Mouse (Mus musculus): ENCODE results near the gene Rpl19. TPM values are rescaled to one million over a fixed set of nuclear protein-coding genes. Genes with fewer than 3 reads are reported as not detected.

The Rpl19 gene
- polyA plus RNA-seq, 1 experiment from 2014 or later: 1,161 TPM

GRCm38 (mm10) chr11:98046466-98046865 lies 20.0 kb downstream of the Rpl19 start:
- 0 out of 2 replicates have a peak, but pooled peaks cover under 1% of the 10 kb centered on the region for H3K4me1 ChIP-seq
- WGBS: 58% methylated on average over 1 of the region's 1 CpGs
- no peak for ATAC-seq (ENCODE audit: insufficient number of reproducible peaks, insufficient read depth, low FRiP score, low TSS enrichment, low read depth)

GRCm38 (mm10) chr11:98047745-98048144 lies 21.2 kb downstream of the Rpl19 start:
- Histone ChIP-seq H3K4me2 (no peak overlapping the region), H3K9me3 (no peaks in the 10 kb centered on the region), H3K27me3 (peaks cover 52% of the 10 kb centered on the region), H3K9ac (no peak overlapping the region), H3K4me1 (peaks cover 14% of the 10 kb centered on the region), H3K27ac (no peak overlapping the region), H3K4me3 (no peak overlapping the region), H3K36me3 (no peaks in the 10 kb centered on the region)
- WGBS: 70% methylated on average over 4 of the region's 4 CpGs
- no peak for ATAC-seq (ENCODE audit: insufficient number of reproducible peaks, insufficient read depth, low FRiP score, low TSS enrichment, low read depth)

More at GRCm38 (mm10) chr11:98046466-98046865, 20.0 kb downstream of the Rpl19 start:
- Histone ChIP-seq H3K27me3 (peaks cover 40% of the 10 kb centered on the region), H3K9me3 (no peaks in the 10 kb centered on the region), H3K4me2 (no peak overlapping the region), H3K36me3 (no peaks in the 10 kb centered on the region), H3K27ac (no peak overlapping the region), H3K9ac (no peak overlapping the region), H3K4me3 (no peak overlapping the region)

GRCm38 (mm10) chr11:98049672-98050519 lies 23.4 kb downstream of the Rpl19 start:
- Histone ChIP-seq H3K4me2 (no peak overlapping the region), H3K4me3 (no peak overlapping the region), H3K9me3 (no peaks in the 10 kb centered on the region), H3K9ac (no peak overlapping the region), H3K36me3 (no peaks in the 10 kb centered on the region), H3K27ac (no peak overlapping the region), H3K4me1 (peaks cover 23% of the 10 kb centered on the region), H3K27me3 (peaks cover 71% of the 10 kb centered on the region)
- ATAC-seq (ENCODE audit: insufficient number of reproducible peaks, insufficient read depth, low FRiP score, low TSS enrichment, low read depth): no peak
- WGBS: 60% methylated on average over 14 of the region's 14 CpGs

GRCm38 (mm10) chr11:98050520-98050815 lies 24.0 kb downstream of the Rpl19 start:
- 31% methylated on average over 2 of the region's 2 CpGs for WGBS
- Histone ChIP-seq H3K4me1 (peaks cover 23% of the 10 kb centered on the region), H3K4me2 (no peak overlapping the region), H3K9me3 (no peaks in the 10 kb centered on the region), H3K36me3 (no peaks in the 10 kb centered on the region), H3K27me3 (peaks cover 76% of the 10 kb centered on the region), H3K27ac (no peak overlapping the region), H3K9ac (no peak overlapping the region), H3K4me3 (no peak overlapping the region)
- ATAC-seq (ENCODE audit: insufficient number of reproducible peaks, insufficient read depth, low FRiP score, low TSS enrichment, low read depth): no peak

- Histone ChIP-seq H3K4me2 (no peak overlapping the region), H3K4me1 (peaks cover 23% of the 10 kb centered on the region), H3K4me3 (no peak overlapping the region), H3K27ac (no peak overlapping the region), H3K9me3 (no peaks in the 10 kb centered on the region), H3K36me3 (no peaks in the 10 kb centered on the region), H3K27me3 (peaks cover 77% of the 10 kb centered on the region), H3K9ac (0 out of 2 replicates have a peak overlapping the region, but pooled peaks have one; percentile 28)
- WGBS: 27% methylated on average over 2 of the region's 2 CpGs
- ATAC-seq (ENCODE audit: insufficient number of reproducible peaks, insufficient read depth, low FRiP score, low TSS enrichment, low read depth): no peak
These were observed 24.4 kb downstream of the Rpl19 start for GRCm38 (mm10) chr11:98050940-98051339.

- Histone ChIP-seq H3K27me3 (peaks cover 77% of the 10 kb centered on the region), H3K4me2 (peak overlapping the region; percentile 82), H3K36me3 (no peaks in the 10 kb centered on the region), H3K9ac (0 out of 2 replicates have a peak overlapping the region, but pooled peaks have one; percentile 28), H3K27ac (no peak overlapping the region), H3K9me3 (no peaks in the 10 kb centered on the region), H3K4me1 (peaks cover 23% of the 10 kb centered on the region), H3K4me3 (peak overlapping the region; percentile 51)
- 5% methylated on average over 12 of the region's 12 CpGs for WGBS
- ATAC-seq (ENCODE audit: insufficient number of reproducible peaks, insufficient read depth, low FRiP score, low TSS enrichment, low read depth): no peak
These were observed 25.2 kb downstream of the Rpl19 start for GRCm38 (mm10) chr11:98051611-98052128.

- H3K27ac ChIP-seq: no peak overlapping the region
- ATAC-seq (ENCODE audit: insufficient number of reproducible peaks, insufficient read depth, low FRiP score, low TSS enrichment, low read depth): no peak
These were observed 25.8 kb downstream of the Rpl19 start for GRCm38 (mm10) chr11:98052129-98052988.

GRCm38 (mm10) chr11:98052989-98053834 lies 26.7 kb downstream of the Rpl19 start, which contains the start of gene Stac2:
Gene Stac2 (minus strand): TSS chr11:98053462.
- Histone ChIP-seq H3K27me3 (peaks cover 68% of the 10 kb centered on the region), H3K27ac (no peak within 1 kb of the TSS), H3K4me3 (peak within 1 kb of the TSS; percentile 51), H3K4me2 (peak within 1 kb of the TSS; percentile 82), H3K9me3 (no peaks in the 10 kb centered on the region), H3K4me1 (peaks cover 27% of the 10 kb centered on the region), H3K9ac (peak within 1 kb of the TSS; percentile 62), H3K36me3 (no peaks in the 10 kb centered on the region)
- 1% methylated on average over 47 of the region's 48 CpGs for WGBS
- ATAC-seq (ENCODE audit: insufficient number of reproducible peaks, insufficient read depth, low FRiP score, low TSS enrichment, low read depth): peak; percentile 74; the same call in 1 of the 2 replicates

More at GRCm38 (mm10) chr11:98052129-98052988, 25.8 kb downstream of the Rpl19 start:
- H3K36me3 ChIP-seq: no peaks in the 10 kb centered on the region
- peaks cover 76% of the 10 kb centered on the region for H3K27me3 ChIP-seq
- H3K9ac ChIP-seq: peak overlapping the region; percentile 62
- under 1% methylated on average over 81 of the region's 83 CpGs for WGBS
- peak overlapping the region; percentile 51 for H3K4me3 ChIP-seq
- no peaks in the 10 kb centered on the region for H3K9me3 ChIP-seq
- peaks cover 25% of the 10 kb centered on the region for H3K4me1 ChIP-seq
- H3K4me2 ChIP-seq: peak overlapping the region; percentile 82

- Histone ChIP-seq H3K4me1 (peaks cover 19% of the 10 kb centered on the region), H3K4me3 (no peak overlapping the region), H3K27me3 (peaks cover 35% of the 10 kb centered on the region), H3K36me3 (no peaks in the 10 kb centered on the region), H3K9me3 (no peaks in the 10 kb centered on the region), H3K27ac (no peak overlapping the region), H3K9ac (no peak overlapping the region), H3K4me2 (no peak overlapping the region)
- 23% methylated on average over 9 of the region's 9 CpGs for WGBS
- ATAC-seq (ENCODE audit: insufficient number of reproducible peaks, insufficient read depth, low FRiP score, low TSS enrichment, low read depth): no peak
These were observed 31.0 kb downstream of the Rpl19 start for GRCm38 (mm10) chr11:98057466-98057865.

GRCm38 (mm10) chr11:98057998-98058397 lies 31.5 kb downstream of the Rpl19 start:
- Histone ChIP-seq H3K9ac (no peak overlapping the region), H3K27ac (no peak overlapping the region), H3K4me3 (no peak overlapping the region), H3K4me2 (no peak overlapping the region), H3K4me1 (peaks cover 14% of the 10 kb centered on the region), H3K27me3 (peaks cover 29% of the 10 kb centered on the region), H3K9me3 (no peaks in the 10 kb centered on the region), H3K36me3 (no peaks in the 10 kb centered on the region)
- no peak for ATAC-seq (ENCODE audit: insufficient number of reproducible peaks, insufficient read depth, low FRiP score, low TSS enrichment, low read depth)
- 80% methylated on average over 5 of the region's 5 CpGs for WGBS

GRCm38 (mm10) chr11:98059662-98060061 lies 33.2 kb downstream of the Rpl19 start:
- Histone ChIP-seq H3K27me3 (peaks cover 14% of the 10 kb centered on the region; the same call in 1 of the 2 replicates), H3K27ac (no peak overlapping the region), H3K9ac (no peak overlapping the region), H3K9me3 (no peaks in the 10 kb centered on the region), H3K4me2 (no peak overlapping the region), H3K36me3 (no peaks in the 10 kb centered on the region), H3K4me3 (no peak overlapping the region), H3K4me1 (peaks cover 6% of the 10 kb centered on the region; the same call in 1 of the 2 replicates)
- 64% methylated on average over 7 of the region's 7 CpGs for WGBS
- no peak for ATAC-seq (ENCODE audit: insufficient number of reproducible peaks, insufficient read depth, low FRiP score, low TSS enrichment, low read depth)
